Mouse (Mus musculus): Measurements from ENCODE around the gene Kctd6. TPM values are rescaled to one million over a fixed set of nuclear protein-coding genes. Genes with fewer than 3 reads are reported as not detected.

Gene Kctd6
- polyA plus RNA-seq, 1 experiment from 2014 or later, result 14.8 TPM

DNA sequence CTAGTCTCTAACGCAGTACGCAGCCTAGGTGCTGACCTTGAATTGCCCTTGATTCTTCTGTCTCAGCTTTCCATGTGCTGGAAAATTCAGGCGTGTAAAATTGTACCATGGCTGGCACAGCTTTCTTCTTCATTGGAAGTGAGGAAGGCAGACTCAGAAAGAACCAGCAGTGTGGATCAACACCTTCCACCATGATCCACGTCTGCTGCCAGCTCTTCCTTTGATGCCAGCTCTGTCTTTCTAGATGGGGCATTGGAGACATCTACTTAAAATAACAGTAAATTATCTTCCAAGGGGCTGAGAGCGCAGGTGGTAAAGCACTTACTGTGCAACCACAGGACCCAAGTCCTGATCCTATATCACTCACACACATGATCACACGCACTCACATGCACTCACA lies 21.2 kb upstream of the Kctd6 start:
- Histone ChIP-seq H3K27ac (no peak overlapping the region), H3K4me3 (replicated peaks) (no peak overlapping the region), H3K36me3 (replicated peaks) (no peaks in the 10 kb centered on the region), H3K9ac (no peak overlapping the region), H3K9me3 (no peaks in the 10 kb centered on the region), H3K4me2 (no peak overlapping the region), H3K27me3 (no peaks in the 10 kb centered on the region), H3K4me1 (no peaks in the 10 kb centered on the region)
- 89% methylated on average over 6 of the region's 6 CpGs for WGBS
- ATAC-seq (ENCODE audit: low FRiP score), result no peak

DNA sequence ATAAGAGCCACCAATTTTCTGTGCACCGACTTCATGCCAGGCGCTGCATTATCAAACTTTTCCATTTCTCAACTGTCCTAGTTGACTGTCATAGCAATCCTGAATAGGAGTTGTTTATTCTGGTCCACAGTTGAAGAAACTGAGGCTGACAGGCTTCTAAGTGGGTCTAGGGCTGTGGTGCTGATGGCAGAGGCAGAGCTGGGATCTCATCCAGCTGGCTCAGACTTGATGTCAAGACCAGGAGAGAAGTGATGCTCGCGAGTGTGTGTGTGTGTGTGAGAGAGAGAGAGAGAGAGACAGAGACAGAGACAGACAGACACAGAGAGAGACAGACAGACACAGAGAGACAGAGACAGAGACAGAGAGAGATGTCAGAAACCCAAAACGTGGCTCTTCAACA lies 13.2 kb upstream of the Kctd6 start:
- Histone ChIP-seq H3K9me3 (no peaks in the 10 kb centered on the region), H3K4me2 (no peak overlapping the region), H3K4me1 (no peaks in the 10 kb centered on the region), H3K36me3 (replicated peaks) (no peaks in the 10 kb centered on the region), H3K9ac (no peak overlapping the region), H3K4me3 (replicated peaks) (no peak overlapping the region), H3K27ac (no peak overlapping the region), H3K27me3 (no peaks in the 10 kb centered on the region)
- 86% methylated on average over 5 of the region's 5 CpGs for WGBS
- no peak for ATAC-seq (ENCODE audit: low FRiP score)

DNA sequence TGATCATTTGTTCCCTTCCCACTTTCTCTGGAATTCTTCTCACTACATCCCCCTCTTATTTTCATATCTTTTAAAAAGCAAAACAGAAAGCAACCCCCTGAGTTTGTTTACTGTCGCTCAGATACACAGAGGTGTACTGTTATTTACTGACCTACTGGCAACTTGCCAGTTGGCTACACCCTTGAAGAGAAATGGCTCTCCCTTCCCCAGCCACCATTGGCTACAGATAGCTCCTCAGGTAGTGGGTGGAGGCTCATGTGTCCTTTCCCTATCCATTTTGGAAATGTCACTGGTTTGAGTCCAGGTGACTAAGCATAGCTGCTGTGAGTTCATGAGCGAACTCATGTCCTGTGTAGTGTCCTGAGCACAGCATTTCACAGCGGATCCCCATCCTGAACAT lies 12.2 kb upstream of the Kctd6 start:
- ATAC-seq (ENCODE audit: low FRiP score), result no peak
- Histone ChIP-seq H3K4me3 (replicated peaks) (no peak overlapping the region), H3K36me3 (replicated peaks) (no peaks in the 10 kb centered on the region), H3K9me3 (no peaks in the 10 kb centered on the region), H3K27ac (no peak overlapping the region), H3K9ac (no peak overlapping the region), H3K4me1 (0 out of 2 replicates have a peak, but pooled peaks cover 3% of the 10 kb centered on the region), H3K4me2 (no peak overlapping the region), H3K27me3 (no peaks in the 10 kb centered on the region)
- 72% methylated on average over 3 of the region's 3 CpGs for WGBS

DNA sequence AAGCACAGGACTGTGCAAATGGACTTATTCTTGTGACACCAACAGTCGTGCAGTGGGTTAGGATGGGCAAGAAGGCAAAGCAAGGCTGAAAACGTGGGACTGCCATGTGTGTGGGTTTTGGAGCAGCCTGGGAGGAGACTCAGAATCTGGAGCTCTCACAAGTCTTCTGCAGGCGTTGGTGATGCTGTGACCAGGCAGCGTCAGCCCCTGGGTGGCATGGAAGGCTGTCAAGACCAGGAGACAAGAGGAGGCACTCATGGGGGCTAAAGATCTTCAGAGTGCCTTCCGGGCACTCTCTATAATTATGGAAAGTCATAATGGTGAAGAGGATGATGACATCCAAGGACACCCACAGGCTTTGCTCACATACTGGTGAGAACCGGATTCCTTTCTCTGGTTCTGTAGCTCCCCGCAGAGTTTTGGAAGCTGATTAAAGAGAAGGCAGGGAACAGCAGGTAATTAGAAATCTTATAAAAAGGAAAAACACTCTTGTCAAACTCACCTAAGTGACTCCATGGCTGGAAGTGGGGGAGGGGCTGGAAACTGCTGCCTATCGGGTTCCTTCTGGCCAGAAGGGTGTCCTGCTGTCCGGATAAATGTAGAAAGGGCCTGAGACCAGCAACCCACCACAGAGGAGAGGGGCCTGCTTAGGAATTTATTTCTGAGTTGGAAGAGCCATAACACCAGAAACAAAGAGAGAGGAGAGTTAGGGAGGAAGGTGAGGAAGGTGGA lies 7.6 kb upstream of the Kctd6 start:
- H3K4me3 ChIP-seq (replicated peaks), result no peak overlapping the region
- ATAC-seq (ENCODE audit: low FRiP score), result no peak
- WGBS, result 56% methylated on average over 9 of the region's 9 CpGs
- H3K27ac ChIP-seq, result no peak overlapping the region
- H3K36me3 ChIP-seq (replicated peaks), result no peaks in the 10 kb centered on the region
- H3K4me1 ChIP-seq, result peaks cover 11% of the 10 kb centered on the region; the same call in 1 of the 2 replicates
- H3K27me3 ChIP-seq, result no peaks in the 10 kb centered on the region
- no peak overlapping the region for H3K9ac ChIP-seq
- H3K4me2 ChIP-seq, result no peak overlapping the region
- H3K9me3 ChIP-seq, result no peaks in the 10 kb centered on the region

DNA sequence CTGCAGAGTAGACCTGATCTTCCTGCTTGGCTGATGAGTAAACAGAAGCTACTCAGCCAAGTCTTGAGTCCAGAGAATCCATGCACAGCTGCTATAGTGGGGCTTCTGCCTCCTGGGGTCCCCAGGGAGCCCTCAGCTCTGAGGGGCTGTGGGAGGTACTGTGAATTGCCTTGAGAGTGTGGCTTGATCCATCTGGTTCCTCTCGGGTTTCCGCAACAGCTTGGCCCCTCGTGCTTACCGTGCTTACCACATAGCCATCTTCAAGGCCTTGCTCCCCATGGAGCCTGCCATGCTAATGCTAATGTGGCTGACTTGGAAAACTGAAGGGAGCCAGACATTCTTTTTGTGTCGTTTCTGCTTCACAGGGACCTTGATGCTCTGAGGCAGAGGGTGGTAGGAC lies 6.8 kb upstream of the Kctd6 start:
- Histone ChIP-seq H3K27ac (peak overlapping the region; percentile 56; the same call in 1 of the 2 replicates), H3K4me3 (replicated peaks) (no peak overlapping the region), H3K4me2 (no peak overlapping the region), H3K4me1 (peaks cover 11% of the 10 kb centered on the region; the same call in 1 of the 2 replicates), H3K9me3 (no peaks in the 10 kb centered on the region), H3K27me3 (no peaks in the 10 kb centered on the region), H3K9ac (no peak overlapping the region), H3K36me3 (replicated peaks) (no peaks in the 10 kb centered on the region)
- WGBS, result 25% methylated on average over 5 of the region's 5 CpGs
- ATAC-seq (ENCODE audit: low FRiP score), result peak; percentile 59; the same call in 1 of the 2 replicates

DNA sequence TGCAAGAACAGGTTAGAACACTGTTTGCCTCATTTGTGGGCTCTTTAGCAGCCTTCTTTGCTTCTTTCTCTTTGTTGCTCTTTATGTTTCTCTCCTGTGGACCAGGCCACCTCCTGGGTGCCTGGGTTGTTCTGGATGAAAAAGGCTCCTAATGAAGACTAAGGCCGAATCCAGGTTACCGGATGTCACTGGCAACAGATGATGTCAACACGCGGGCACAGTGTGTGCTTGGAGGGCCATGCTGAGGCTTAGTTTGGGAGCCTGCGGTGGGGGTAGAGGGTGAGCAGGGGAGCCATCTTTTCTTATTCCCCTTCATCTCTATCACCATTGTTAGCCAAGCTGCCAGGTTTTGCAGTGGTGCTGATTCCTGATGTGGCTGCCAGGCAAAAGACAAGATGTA lies 6.4 kb upstream of the Kctd6 start:
- Histone ChIP-seq H3K4me2 (no peak overlapping the region), H3K9ac (no peak overlapping the region), H3K4me1 (peaks cover 11% of the 10 kb centered on the region; the same call in 1 of the 2 replicates), H3K27me3 (no peaks in the 10 kb centered on the region), H3K27ac (peak overlapping the region; percentile 56; the same call in 1 of the 2 replicates), H3K36me3 (replicated peaks) (no peaks in the 10 kb centered on the region), H3K4me3 (replicated peaks) (no peak overlapping the region), H3K9me3 (no peaks in the 10 kb centered on the region)
- no peak for ATAC-seq (ENCODE audit: low FRiP score)
- 53% methylated on average over 5 of the region's 5 CpGs for WGBS

DNA sequence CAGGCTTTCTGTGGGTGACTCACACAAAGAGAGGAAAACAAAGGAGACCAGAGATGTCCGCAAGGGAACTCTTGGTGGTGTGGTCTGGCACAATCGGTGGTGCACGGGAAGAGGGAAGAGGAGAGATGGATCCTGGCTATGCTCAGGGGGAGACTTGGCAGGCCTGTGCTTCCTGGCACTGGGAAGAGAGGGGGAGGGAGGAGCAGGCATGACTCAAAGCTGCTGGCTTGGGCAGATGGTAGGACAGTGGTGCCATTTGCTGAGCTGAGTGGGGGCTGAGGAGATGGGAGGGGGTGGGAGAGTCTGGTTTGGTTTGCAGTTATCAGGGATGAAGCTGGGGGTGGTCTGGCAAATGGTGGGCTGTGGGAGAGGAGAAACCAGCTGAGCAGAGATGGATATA lies 5.1 kb upstream of the Kctd6 start:
- Histone ChIP-seq H3K4me3 (replicated peaks) (no peak overlapping the region), H3K4me1 (peaks cover 11% of the 10 kb centered on the region; the same call in 1 of the 2 replicates), H3K9me3 (no peaks in the 10 kb centered on the region), H3K4me2 (no peak overlapping the region), H3K27me3 (no peaks in the 10 kb centered on the region), H3K36me3 (replicated peaks) (no peaks in the 10 kb centered on the region), H3K9ac (no peak overlapping the region), H3K27ac (0 out of 2 replicates have a peak overlapping the region, but pooled peaks have one; percentile 3)
- ATAC-seq (ENCODE audit: low FRiP score), result no peak
- 60% methylated on average over 3 of the region's 3 CpGs for WGBS

DNA sequence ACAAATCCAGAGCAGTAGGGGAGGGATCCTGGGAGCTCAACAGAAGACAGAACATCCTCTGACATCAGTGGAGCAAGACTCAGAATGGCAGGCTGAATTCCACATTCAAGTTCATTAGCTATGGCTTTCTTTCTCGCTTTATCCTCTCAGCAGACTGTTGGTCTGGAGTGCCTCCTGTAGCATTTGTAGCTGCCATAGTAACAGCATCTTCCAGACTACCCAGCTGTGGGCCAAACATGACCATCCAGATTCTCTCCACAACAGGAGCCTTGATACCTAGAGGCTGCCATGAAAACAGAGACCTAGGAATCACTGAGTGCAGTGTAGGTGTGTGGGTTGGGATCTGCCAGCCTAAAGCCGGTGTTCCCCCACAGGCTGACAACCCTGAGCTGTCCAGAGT lies 4.0 kb upstream of the Kctd6 start:
- no peaks in the 10 kb centered on the region for H3K9me3 ChIP-seq
- H3K27me3 ChIP-seq, result no peaks in the 10 kb centered on the region
- WGBS, result 85% methylated on average over 2 of the region's 2 CpGs

DNA sequence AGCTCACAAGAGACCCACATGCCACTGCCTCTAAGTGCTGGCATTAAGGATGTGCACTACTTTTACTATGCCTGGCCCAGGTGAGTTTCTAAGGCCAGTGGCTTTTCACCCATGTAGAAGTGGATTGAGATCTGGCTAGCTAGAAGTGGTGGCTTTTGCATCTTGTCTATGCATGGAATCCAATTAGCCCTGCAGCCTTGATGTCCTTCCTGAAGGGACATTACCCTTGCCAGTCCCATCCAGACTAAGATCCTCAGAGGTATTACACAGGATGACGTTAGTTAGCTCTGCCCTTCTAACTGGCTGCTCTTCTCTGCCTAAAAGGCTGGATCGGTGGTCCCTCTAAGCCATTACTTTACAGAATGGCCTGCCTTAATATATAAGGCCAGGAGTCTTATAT lies 944 bp upstream of the Kctd6 start:
- Histone ChIP-seq H3K9me3 (no peaks in the 10 kb centered on the region), H3K36me3 (replicated peaks) (no peaks in the 10 kb centered on the region), H3K27ac (no peak overlapping the region), H3K9ac (no peak overlapping the region), H3K4me2 (no peak overlapping the region), H3K27me3 (peaks cover 17% of the 10 kb centered on the region), H3K4me1 (peaks cover 20% of the 10 kb centered on the region), H3K4me3 (replicated peaks) (no peak overlapping the region)
- WGBS, result 72% methylated on average over 2 of the region's 2 CpGs
- ATAC-seq (ENCODE audit: low FRiP score), result no peak

More for the DNA sequence above, 4.0 kb upstream of the Kctd6 start:
- no peak for ATAC-seq (ENCODE audit: low FRiP score)
- Histone ChIP-seq H3K4me3 (replicated peaks) (no peak overlapping the region), H3K4me1 (peaks cover 15% of the 10 kb centered on the region), H3K4me2 (no peak overlapping the region), H3K27ac (no peak overlapping the region), H3K36me3 (replicated peaks) (no peaks in the 10 kb centered on the region), H3K9ac (no peak overlapping the region)

DNA sequence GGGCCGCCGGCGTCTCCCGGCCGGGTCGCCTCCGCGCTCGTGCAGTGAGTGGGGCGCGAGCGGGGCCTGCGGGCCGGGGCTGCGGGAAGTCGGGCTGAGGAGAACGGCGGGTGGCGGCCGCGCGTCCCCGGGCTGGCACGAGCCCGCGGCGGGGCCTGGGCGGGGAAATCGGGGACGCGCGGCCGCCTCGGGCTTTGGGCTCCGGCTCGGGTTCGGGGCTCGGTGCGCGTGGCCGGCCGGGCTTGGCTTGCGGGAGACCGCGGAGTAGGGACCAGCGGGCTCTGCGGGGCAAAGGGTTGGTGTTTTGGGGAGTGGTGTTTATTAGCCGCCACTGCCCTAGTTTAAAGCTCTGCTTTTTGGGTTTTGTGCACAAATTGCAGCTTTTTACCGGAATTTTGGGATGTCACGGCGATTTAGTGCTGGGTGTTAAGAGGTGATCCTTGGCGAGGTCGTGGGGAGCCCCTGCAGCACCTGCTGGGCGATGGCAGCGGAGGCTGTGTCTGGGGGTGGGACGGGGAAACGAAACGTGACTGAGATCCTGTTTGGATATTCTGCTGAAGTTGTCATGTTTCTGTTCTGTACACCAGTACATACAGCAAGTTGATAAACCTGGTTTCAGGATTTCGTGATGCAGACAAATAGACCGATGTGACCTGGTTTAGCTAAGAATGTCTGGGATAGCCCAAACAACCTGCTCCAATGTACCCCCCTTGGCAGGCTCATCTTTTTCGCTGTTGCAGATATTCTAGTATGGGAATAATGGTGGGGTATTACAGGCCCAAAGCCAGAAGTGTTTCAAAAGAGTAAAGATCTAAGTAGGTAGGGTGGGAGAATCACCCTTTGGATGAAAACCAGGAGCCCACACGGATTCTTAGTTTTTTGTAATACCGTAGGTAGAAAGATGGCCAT lies 613 bp downstream of the Kctd6 start:
- peak overlapping the region; percentile 65 for H3K4me3 ChIP-seq (replicated peaks)
- no peaks in the 10 kb centered on the region for H3K36me3 ChIP-seq (replicated peaks)
- H3K27me3 ChIP-seq, result peaks cover 20% of the 10 kb centered on the region
- H3K9ac ChIP-seq, result peak overlapping the region; percentile 76
- WGBS, result 2% methylated on average over 47 of the region's 63 CpGs
- H3K4me2 ChIP-seq, result peak overlapping the region; percentile 80
- H3K4me1 ChIP-seq, result peaks cover 33% of the 10 kb centered on the region
- peak overlapping the region; percentile 86 for H3K27ac ChIP-seq
- peak; percentile 80 for ATAC-seq (ENCODE audit: low FRiP score)
- H3K9me3 ChIP-seq, result no peaks in the 10 kb centered on the region

DNA sequence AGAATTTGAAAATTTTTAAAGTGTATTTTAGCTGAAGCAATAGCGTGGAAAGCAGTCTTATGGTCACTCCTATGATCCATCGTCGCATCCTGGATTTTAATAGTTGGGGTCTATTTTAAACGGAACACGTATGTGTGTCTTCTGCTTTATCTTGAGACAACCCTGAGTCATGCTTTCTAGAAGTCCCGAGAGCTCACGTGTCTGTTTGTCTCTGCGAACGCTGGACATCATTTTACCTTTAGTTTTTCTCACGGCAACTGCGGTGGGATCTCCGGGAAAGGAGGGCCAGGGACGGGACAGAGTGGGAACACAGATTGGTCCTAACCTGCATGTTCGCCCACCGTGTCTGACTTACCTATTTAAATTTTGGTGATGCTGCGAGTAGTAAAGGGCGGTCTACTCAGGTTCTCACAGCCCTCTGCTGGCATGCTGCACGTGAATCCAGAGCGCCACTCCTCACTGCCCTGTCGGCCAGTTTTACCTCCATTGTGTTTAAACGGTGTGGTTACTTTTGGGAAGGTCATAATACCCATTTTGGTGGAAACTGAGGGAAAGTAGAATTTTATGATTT lies 1.4 kb downstream of the Kctd6 start:
- Histone ChIP-seq H3K36me3 (replicated peaks) (no peaks in the 10 kb centered on the region), H3K4me3 (replicated peaks) (peak overlapping the region; percentile 65), H3K4me2 (peak overlapping the region; percentile 80), H3K27me3 (peaks cover 20% of the 10 kb centered on the region), H3K9me3 (no peaks in the 10 kb centered on the region), H3K9ac (no peak overlapping the region; the same call in 1 of the 2 replicates), H3K4me1 (peaks cover 33% of the 10 kb centered on the region), H3K27ac (no peak overlapping the region)
- 11% methylated on average over 21 of the region's 21 CpGs for WGBS
- no peak for ATAC-seq (ENCODE audit: low FRiP score)

DNA sequence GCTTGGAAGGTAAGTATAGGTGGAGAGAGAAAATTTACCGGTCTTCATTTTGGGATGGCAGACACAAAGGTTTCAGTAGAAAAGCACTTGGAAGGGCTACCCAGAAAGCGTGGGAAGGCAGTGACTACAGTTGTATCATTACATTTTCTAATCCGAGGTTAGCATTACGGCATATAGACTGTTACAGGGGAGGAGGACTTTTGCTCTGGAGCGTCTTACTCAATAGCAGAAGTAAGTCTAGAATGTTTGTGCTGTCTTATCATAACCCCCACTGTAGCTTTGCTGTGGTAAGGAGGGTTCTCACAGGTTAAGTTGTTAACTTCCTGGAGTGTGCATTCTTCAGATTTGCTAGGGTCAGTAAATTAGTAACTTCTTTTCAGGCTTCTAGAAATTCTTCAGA lies 2.2 kb downstream of the Kctd6 start:
- ATAC-seq (ENCODE audit: low FRiP score), result no peak
- peak overlapping the region; percentile 80; the same call in 1 of the 2 replicates for H3K4me2 ChIP-seq
- H3K27me3 ChIP-seq, result peaks cover 20% of the 10 kb centered on the region
- WGBS, result 66% methylated on average over 5 of the region's 5 CpGs
- H3K4me3 ChIP-seq (replicated peaks), result no peak overlapping the region
- no peak overlapping the region for H3K27ac ChIP-seq
- H3K4me1 ChIP-seq, result peaks cover 33% of the 10 kb centered on the region
- no peaks in the 10 kb centered on the region for H3K36me3 ChIP-seq (replicated peaks)
- no peaks in the 10 kb centered on the region for H3K9me3 ChIP-seq
- no peak overlapping the region for H3K9ac ChIP-seq
